Mouse (Mus musculus): Measurements from ENCODE around the gene Epop. TPM values are rescaled to one million over a fixed set of nuclear protein-coding genes. Genes with fewer than 3 reads are reported as not detected.
A peak's percentile ranks its signal among the peaks of the same experiment; 100 is the strongest.

The Epop gene
- polyA plus RNA-seq, 1 experiment from 2014 or later, result 16.4 TPM

GRCm38 (mm10) chr11:97603891-97604290, 25.6 kb downstream of the Epop start:
- Histone ChIP-seq H3K36me3 (no peaks in the 10 kb centered on the region), H3K27ac (no peak overlapping the region), H3K9ac (no peak overlapping the region), H3K9me3 (no peaks in the 10 kb centered on the region), H3K4me2 (replicated peaks) (no peak overlapping the region), H3K27me3 (no peaks in the 10 kb centered on the region), H3K4me3 (no peak overlapping the region), H3K4me1 (no peaks in the 10 kb centered on the region)
- WGBS, result 77% methylated on average over 10 of the region's 10 CpGs
- ATAC-seq (ENCODE audit: insufficient number of reproducible peaks, insufficient read depth, low FRiP score, low TSS enrichment), result no peak

- H3K36me3 ChIP-seq, result no peaks in the 10 kb centered on the region
- no peak overlapping the region for H3K4me3 ChIP-seq
- H3K9me3 ChIP-seq, result no peaks in the 10 kb centered on the region
- no peak overlapping the region for H3K9ac ChIP-seq
- WGBS, result 18% methylated on average over 6 of the region's 6 CpGs
- H3K4me2 ChIP-seq (replicated peaks), result no peak overlapping the region
- no peaks in the 10 kb centered on the region for H3K27me3 ChIP-seq
- no peak for ATAC-seq (ENCODE audit: insufficient number of reproducible peaks, insufficient read depth, low FRiP score, low TSS enrichment)
- no peak overlapping the region for H3K27ac ChIP-seq
- no peaks in the 10 kb centered on the region for H3K4me1 ChIP-seq
Observed at GRCm38 (mm10) chr11:97602223-97602622, 27.3 kb downstream of the Epop start.

GRCm38 (mm10) chr11:97599104-97599503, 30.4 kb downstream of the Epop start:
- Histone ChIP-seq H3K36me3 (no peaks in the 10 kb centered on the region), H3K4me2 (replicated peaks) (no peak overlapping the region), H3K27ac (no peak overlapping the region), H3K9ac (no peak overlapping the region), H3K27me3 (no peaks in the 10 kb centered on the region), H3K4me1 (no peaks in the 10 kb centered on the region), H3K4me3 (no peak overlapping the region), H3K9me3 (no peaks in the 10 kb centered on the region)
- 89% methylated on average over 8 of the region's 8 CpGs for WGBS
- no peak for ATAC-seq (ENCODE audit: insufficient number of reproducible peaks, insufficient read depth, low FRiP score, low TSS enrichment)

DNA sequence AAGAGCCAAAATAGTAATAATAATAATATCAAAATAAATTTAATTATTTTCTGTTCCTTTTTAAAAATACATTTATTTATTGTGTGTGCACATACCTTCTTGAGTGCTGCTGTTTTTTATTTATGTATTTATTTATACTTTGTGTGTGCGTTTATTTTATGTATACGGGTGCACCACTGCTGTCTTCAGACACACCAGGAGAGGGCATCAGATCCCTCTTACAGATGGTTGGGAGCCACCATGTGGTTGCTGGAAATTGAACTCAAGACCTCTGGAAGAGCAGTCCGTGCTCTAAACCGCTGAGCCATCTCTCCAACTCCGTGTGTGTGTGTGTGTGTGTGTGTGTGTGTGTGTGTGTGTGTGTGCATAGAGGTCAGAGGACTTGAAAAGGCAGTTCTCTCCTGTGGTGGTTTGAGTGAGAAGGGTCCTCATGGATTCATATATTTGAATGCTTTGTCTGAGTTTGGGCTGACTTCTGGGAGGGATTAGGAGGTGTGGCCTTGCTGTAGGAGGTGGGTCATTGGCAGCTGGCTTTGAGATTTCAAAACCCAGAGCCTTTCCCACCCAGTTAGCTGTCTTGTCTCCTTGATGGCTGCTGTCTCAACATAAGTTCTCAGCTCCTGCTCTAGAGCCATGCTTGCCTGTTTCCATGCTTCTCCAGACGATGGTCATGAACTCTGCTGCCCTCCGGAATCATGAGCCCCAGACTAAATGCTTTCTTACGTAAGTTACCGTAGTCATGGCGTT, 31.4 kb downstream of the Epop start:
- Histone ChIP-seq H3K36me3 (no peaks in the 10 kb centered on the region), H3K4me2 (replicated peaks) (no peak overlapping the region), H3K27me3 (no peaks in the 10 kb centered on the region), H3K9ac (no peak overlapping the region), H3K9me3 (no peaks in the 10 kb centered on the region), H3K27ac (no peak overlapping the region), H3K4me3 (no peak overlapping the region), H3K4me1 (no peaks in the 10 kb centered on the region)
- WGBS, result 78% methylated on average over 10 of the region's 10 CpGs
- ATAC-seq (ENCODE audit: insufficient number of reproducible peaks, insufficient read depth, low FRiP score, low TSS enrichment), result no peak

DNA sequence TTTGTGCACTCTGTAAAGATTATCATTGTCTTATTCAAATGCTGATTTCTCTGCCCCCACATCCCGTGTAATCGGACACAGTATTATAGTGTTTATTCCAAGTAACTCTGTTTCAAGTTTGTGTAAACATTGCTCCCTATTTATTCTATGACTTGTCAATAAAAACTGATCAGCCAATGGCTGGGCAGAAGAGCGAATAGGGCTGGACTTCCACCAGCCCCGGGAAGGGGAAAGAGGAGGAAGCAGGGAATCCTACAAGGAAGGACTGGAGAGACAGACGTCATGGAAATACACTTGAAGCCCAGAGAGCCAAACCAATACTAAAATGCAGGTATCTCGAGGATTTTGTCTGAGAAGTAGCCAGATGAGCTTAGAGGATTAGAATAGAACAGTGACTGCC, 35.4 kb downstream of the Epop start:
- H3K36me3 ChIP-seq, result no peaks in the 10 kb centered on the region
- H3K27me3 ChIP-seq, result no peaks in the 10 kb centered on the region
- no peak overlapping the region for H3K4me3 ChIP-seq
- H3K9me3 ChIP-seq, result no peaks in the 10 kb centered on the region
- H3K4me1 ChIP-seq, result peaks cover 7% of the 10 kb centered on the region
- no peak overlapping the region for H3K9ac ChIP-seq
- 45% methylated on average over 6 of the region's 6 CpGs for WGBS
- ATAC-seq (ENCODE audit: insufficient number of reproducible peaks, insufficient read depth, low FRiP score, low TSS enrichment), result no peak
- H3K4me2 ChIP-seq (replicated peaks), result no peak overlapping the region
- H3K27ac ChIP-seq, result no peak overlapping the region

GRCm38 (mm10) chr11:97591910-97592309, 37.6 kb downstream of the Epop start:
- WGBS, result 26% methylated on average over 5 of the region's 5 CpGs
- H3K4me3 ChIP-seq, result no peak overlapping the region

DNA sequence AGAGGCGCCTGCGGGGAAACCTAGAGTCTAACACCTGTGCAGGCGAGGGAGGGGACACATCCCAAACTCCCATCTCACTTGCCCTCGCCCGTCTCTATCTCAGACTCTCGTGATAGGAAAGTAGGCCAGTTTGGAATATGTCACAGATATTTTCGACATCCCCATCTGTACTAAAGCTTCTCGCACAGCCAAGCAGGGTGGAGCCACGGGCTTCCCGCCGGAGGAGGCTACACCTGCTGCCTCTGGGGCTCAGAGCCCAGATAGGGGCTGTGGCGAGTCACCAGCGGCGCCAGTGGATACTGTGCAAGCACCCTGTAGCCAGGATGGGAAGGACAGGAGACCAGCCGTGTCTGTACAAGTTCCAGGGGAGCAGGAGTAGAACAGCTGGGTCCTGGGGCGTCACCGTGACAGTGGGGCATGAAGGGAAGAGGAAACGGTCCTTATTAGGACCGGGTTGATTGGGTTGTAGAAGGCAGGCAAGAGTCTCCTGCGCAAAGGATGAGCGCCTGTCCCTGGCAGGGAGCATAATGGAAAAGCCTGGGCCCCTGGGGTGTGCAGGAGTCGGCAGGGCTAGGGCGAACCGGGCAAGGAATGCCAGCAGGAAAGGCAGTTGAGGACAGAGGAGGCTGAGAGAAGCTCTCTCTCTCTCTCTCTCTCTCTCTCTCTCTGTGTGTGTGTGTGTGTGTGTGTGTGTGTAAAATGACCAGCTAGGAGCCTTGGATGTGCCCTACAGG, 39.1 kb downstream of the Epop start:
- ATAC-seq (ENCODE audit: insufficient number of reproducible peaks, insufficient read depth, low FRiP score, low TSS enrichment), result no peak
- Histone ChIP-seq H3K27ac (no peak overlapping the region), H3K27me3 (no peaks in the 10 kb centered on the region), H3K9me3 (no peaks in the 10 kb centered on the region), H3K4me3 (no peak overlapping the region), H3K4me1 (peaks cover 8% of the 10 kb centered on the region), H3K4me2 (replicated peaks) (no peak overlapping the region; the same call in 1 of the 2 replicates), H3K9ac (no peak overlapping the region), H3K36me3 (no peaks in the 10 kb centered on the region)
- WGBS, result 28% methylated on average over 24 of the region's 24 CpGs

More at GRCm38 (mm10) chr11:97591910-97592309, 37.6 kb downstream of the Epop start:
- Histone ChIP-seq H3K27me3 (no peaks in the 10 kb centered on the region), H3K9ac (no peak overlapping the region), H3K36me3 (no peaks in the 10 kb centered on the region), H3K4me1 (peaks cover 8% of the 10 kb centered on the region), H3K27ac (no peak overlapping the region), H3K9me3 (no peaks in the 10 kb centered on the region), H3K4me2 (replicated peaks) (no peak overlapping the region)
- no peak for ATAC-seq (ENCODE audit: insufficient number of reproducible peaks, insufficient read depth, low FRiP score, low TSS enrichment)

DNA sequence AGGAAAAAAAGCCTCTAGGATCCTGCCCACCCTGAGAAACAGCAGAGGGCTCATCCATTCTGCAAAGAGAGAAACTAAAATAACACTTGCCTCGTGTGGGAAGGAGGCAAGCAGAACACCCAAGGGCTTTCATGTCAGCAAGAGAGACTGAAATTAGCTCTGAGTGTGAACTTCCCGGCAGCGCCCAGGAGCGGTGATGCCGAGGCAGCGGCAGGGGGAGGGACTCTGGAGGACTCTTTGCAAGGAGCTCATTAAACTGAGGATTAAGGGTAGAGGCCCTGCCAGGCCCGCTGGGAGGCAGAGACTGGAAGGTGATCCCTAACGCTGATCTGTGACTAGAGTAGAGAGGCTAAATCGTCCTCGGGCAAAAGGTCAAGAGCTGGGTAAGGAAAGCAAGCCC, 40.3 kb downstream of the Epop start:
- ATAC-seq (ENCODE audit: insufficient number of reproducible peaks, insufficient read depth, low FRiP score, low TSS enrichment), result no peak

GRCm38 (mm10) chr11:97585932-97586331, 43.6 kb downstream of the Epop start:
- Histone ChIP-seq H3K36me3 (no peaks in the 10 kb centered on the region), H3K4me1 (peaks cover 8% of the 10 kb centered on the region), H3K27me3 (0 out of 2 replicates have a peak, but pooled peaks cover 2% of the 10 kb centered on the region), H3K27ac (no peak overlapping the region), H3K9me3 (no peaks in the 10 kb centered on the region), H3K4me2 (replicated peaks) (no peak overlapping the region), H3K4me3 (no peak overlapping the region), H3K9ac (no peak overlapping the region)
- no peak for ATAC-seq (ENCODE audit: insufficient number of reproducible peaks, insufficient read depth, low FRiP score, low TSS enrichment)
- 52% methylated on average over 10 of the region's 10 CpGs for WGBS

More for the DNA sequence above, 40.3 kb downstream of the Epop start:
- Histone ChIP-seq H3K9me3 (no peaks in the 10 kb centered on the region), H3K27me3 (no peaks in the 10 kb centered on the region), H3K27ac (no peak overlapping the region), H3K9ac (no peak overlapping the region), H3K36me3 (no peaks in the 10 kb centered on the region), H3K4me2 (replicated peaks) (peak overlapping the region; percentile 17; the same call in 1 of the 2 replicates), H3K4me3 (no peak overlapping the region), H3K4me1 (peaks cover 8% of the 10 kb centered on the region)
- WGBS, result 3% methylated on average over 10 of the region's 10 CpGs

DNA sequence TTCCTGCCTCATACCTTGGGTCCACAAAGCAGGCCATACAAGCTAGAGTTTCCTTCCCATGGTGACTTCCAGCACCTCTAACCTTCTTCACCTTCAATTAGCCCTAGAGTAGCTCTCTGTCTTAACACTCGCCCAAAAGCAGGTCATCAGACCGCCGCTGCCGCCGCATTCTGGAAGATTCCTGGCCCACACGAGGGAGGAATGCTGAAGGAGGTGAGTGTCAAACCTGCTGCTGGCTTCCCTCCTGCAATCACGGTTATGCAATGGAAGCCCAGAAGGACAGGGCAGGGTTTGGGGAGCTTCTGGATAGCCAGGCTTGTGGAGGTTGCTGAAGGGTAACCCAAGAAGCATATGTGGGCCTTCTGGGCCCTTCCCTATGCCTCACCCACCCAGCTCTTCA, 45.0 kb downstream of the Epop start:
- no peak overlapping the region for H3K4me3 ChIP-seq
- H3K36me3 ChIP-seq, result no peaks in the 10 kb centered on the region
- peaks cover 4% of the 10 kb centered on the region; the same call in 1 of the 2 replicates for H3K4me1 ChIP-seq
- H3K27me3 ChIP-seq, result 0 out of 2 replicates have a peak, but pooled peaks cover 2% of the 10 kb centered on the region
- 72% methylated on average over 7 of the region's 7 CpGs for WGBS
- ATAC-seq (ENCODE audit: insufficient number of reproducible peaks, insufficient read depth, low FRiP score, low TSS enrichment), result no peak
- H3K9me3 ChIP-seq, result no peaks in the 10 kb centered on the region
- no peak overlapping the region for H3K4me2 ChIP-seq (replicated peaks)
- no peak overlapping the region for H3K9ac ChIP-seq
- H3K27ac ChIP-seq, result no peak overlapping the region

- Histone ChIP-seq H3K9ac (no peak overlapping the region), H3K4me1 (peaks cover 13% of the 10 kb centered on the region), H3K4me3 (no peak overlapping the region), H3K4me2 (replicated peaks) (no peak overlapping the region), H3K27me3 (peaks cover 45% of the 10 kb centered on the region), H3K27ac (no peak overlapping the region), H3K9me3 (no peaks in the 10 kb centered on the region), H3K36me3 (no peaks in the 10 kb centered on the region)
- no peak for ATAC-seq (ENCODE audit: insufficient number of reproducible peaks, insufficient read depth, low FRiP score, low TSS enrichment)
- 16% methylated on average over 10 of the region's 10 CpGs for WGBS
Observed at GRCm38 (mm10) chr11:97579088-97579857, 50.2 kb downstream of the Epop start.
